Mouse (Mus musculus): Measurements from ENCODE around the gene Rfng. TPM values are rescaled to one million over a fixed set of nuclear protein-coding genes. Genes with fewer than 3 reads are reported as not detected.
"Not testable (repeated sequence)": the region's sequence is repeated elsewhere in the genome, so short reads cannot be mapped to it uniquely, and the experiment has no call there.

Rfng gene
- polyA plus RNA-seq, 1 experiment, result 69.0 TPM

- no peaks in the 10 kb centered on the region for H3K36me3 ChIP-seq (ENCODE audit: control insufficient read depth, insufficient read depth, low read length)
- H3K27ac ChIP-seq (ENCODE audit: insufficient read depth, low read depth, low read length), result no peak overlapping the region
- 92% methylated on average over 3 of the region's 3 CpGs for WGBS
- no peaks in the 10 kb centered on the region for H3K4me1 ChIP-seq (ENCODE audit: control insufficient read depth, insufficient read depth, low read length)
- no peaks in the 10 kb centered on the region for H3K27me3 ChIP-seq (replicated peaks; ENCODE audit: control insufficient read depth, insufficient read depth, low read length)
- TF ChIP-seq POLR2A (IDR thresholded peaks at IDR 0.05; ENCODE audit: low read depth, low read length) (no peak), CTCF (conservative IDR thresholded peaks at IDR 0.05; ENCODE audit: insufficient read depth, insufficient read length, low read depth, low read length) (no peak)
- no peak for DNase-seq
- no peak overlapping the region for H3K4me3 ChIP-seq (ENCODE audit: insufficient read depth, low read depth, low read length)
Observed at GRCm38 (mm10) chr11:120772749-120773148, 11.3 kb downstream of the Rfng start.

- H3K4me3 ChIP-seq (ENCODE audit: insufficient read depth, low read depth, low read length), result no peak overlapping the region
- H3K27me3 ChIP-seq (replicated peaks; ENCODE audit: control insufficient read depth, insufficient read depth, low read length), result no peaks in the 10 kb centered on the region
- no peak for TF ChIP-seq POLR2A (IDR thresholded peaks at IDR 0.05; ENCODE audit: low read depth, low read length)
- TF ChIP-seq CTCF (conservative IDR thresholded peaks at IDR 0.05; ENCODE audit: insufficient read depth, insufficient read length, low read depth, low read length), result no peak
- H3K27ac ChIP-seq (ENCODE audit: insufficient read depth, low read depth, low read length), result no peak overlapping the region
- no peak for DNase-seq
- no peaks in the 10 kb centered on the region for H3K4me1 ChIP-seq (ENCODE audit: control insufficient read depth, insufficient read depth, low read length)
- 68% methylated on average over 1 of the region's 1 CpGs for WGBS
- no peaks in the 10 kb centered on the region for H3K36me3 ChIP-seq (ENCODE audit: control insufficient read depth, insufficient read depth, low read length)
Observed at GRCm38 (mm10) chr11:120768206-120768605, 15.8 kb downstream of the Rfng start.

GRCm38 (mm10) chr11:120767023-120767422, 17.0 kb downstream of the Rfng start:
- H3K27me3 ChIP-seq (replicated peaks; ENCODE audit: control insufficient read depth, insufficient read depth, low read length); H3K27ac ChIP-seq (ENCODE audit: insufficient read depth, low read depth, low read length); H3K36me3 ChIP-seq (ENCODE audit: control insufficient read depth, insufficient read depth, low read length); H3K4me3 ChIP-seq (ENCODE audit: insufficient read depth, low read depth, low read length); H3K4me1 ChIP-seq (ENCODE audit: control insufficient read depth, insufficient read depth, low read length); DNase-seq: not testable (repeated sequence)
- WGBS, result 77% methylated on average over 5 of the region's 7 CpGs

- H3K27ac ChIP-seq (ENCODE audit: insufficient read depth, low read depth, low read length); H3K27me3 ChIP-seq (replicated peaks; ENCODE audit: control insufficient read depth, insufficient read depth, low read length); DNase-seq; H3K4me1 ChIP-seq (ENCODE audit: control insufficient read depth, insufficient read depth, low read length); H3K36me3 ChIP-seq (ENCODE audit: control insufficient read depth, insufficient read depth, low read length); H3K4me3 ChIP-seq (ENCODE audit: insufficient read depth, low read depth, low read length): not testable (repeated sequence)
- 47% methylated on average over 5 of the region's 23 CpGs for WGBS
Observed at GRCm38 (mm10) chr11:120763121-120763999, 20.6 kb downstream of the Rfng start.

- H3K4me1 ChIP-seq (ENCODE audit: control insufficient read depth, insufficient read depth, low read length); H3K27ac ChIP-seq (ENCODE audit: insufficient read depth, low read depth, low read length); H3K36me3 ChIP-seq (ENCODE audit: control insufficient read depth, insufficient read depth, low read length); H3K27me3 ChIP-seq (replicated peaks; ENCODE audit: control insufficient read depth, insufficient read depth, low read length); H3K4me3 ChIP-seq (ENCODE audit: insufficient read depth, low read depth, low read length); DNase-seq: not testable (repeated sequence)
- WGBS, result 21% methylated on average over 14 of the region's 14 CpGs
Observed at GRCm38 (mm10) chr11:120762672-120763041, 21.4 kb downstream of the Rfng start, which contains the start of gene Hmga1b. Gene Hmga1b, plus strand, starts transcription at chr11:120762794.

- H3K4me3 ChIP-seq (ENCODE audit: insufficient read depth, low read depth, low read length), result no peak overlapping the region
- DNase-seq, result no peak
- H3K27ac ChIP-seq (ENCODE audit: insufficient read depth, low read depth, low read length), result no peak overlapping the region
- H3K36me3 ChIP-seq (ENCODE audit: control insufficient read depth, insufficient read depth, low read length), result no peaks in the 10 kb centered on the region
- TF ChIP-seq POLR2A (IDR thresholded peaks at IDR 0.05; ENCODE audit: low read depth, low read length) (no peak), CTCF (conservative IDR thresholded peaks at IDR 0.05; ENCODE audit: insufficient read depth, insufficient read length, low read depth, low read length) (no peak)
- H3K27me3 ChIP-seq (replicated peaks; ENCODE audit: control insufficient read depth, insufficient read depth, low read length), result peaks cover 1% of the 10 kb centered on the region; the same call in 1 of the 2 replicates
- 64% methylated on average over 14 of the region's 14 CpGs for WGBS
- no peaks in the 10 kb centered on the region for H3K4me1 ChIP-seq (ENCODE audit: control insufficient read depth, insufficient read depth, low read length)
Observed at GRCm38 (mm10) chr11:120761811-120762671, 22.0 kb downstream of the Rfng start.

GRCm38 (mm10) chr11:120760236-120760635, 23.8 kb downstream of the Rfng start:
- WGBS, result 52% methylated on average over 9 of the region's 9 CpGs
- peak; percentile 41 for DNase-seq
- no peaks in the 10 kb centered on the region for H3K4me1 ChIP-seq (ENCODE audit: control insufficient read depth, insufficient read depth, low read length)
- H3K4me3 ChIP-seq (ENCODE audit: insufficient read depth, low read depth, low read length), result no peak overlapping the region
- H3K36me3 ChIP-seq (ENCODE audit: control insufficient read depth, insufficient read depth, low read length), result no peaks in the 10 kb centered on the region
- TF ChIP-seq CTCF (conservative IDR thresholded peaks at IDR 0.05; ENCODE audit: insufficient read depth, insufficient read length, low read depth, low read length), result no peak
- TF ChIP-seq POLR2A (IDR thresholded peaks at IDR 0.05; ENCODE audit: low read depth, low read length), result no peak
- H3K27me3 ChIP-seq (replicated peaks; ENCODE audit: control insufficient read depth, insufficient read depth, low read length), result peaks cover 1% of the 10 kb centered on the region; the same call in 1 of the 2 replicates
- no peak overlapping the region for H3K27ac ChIP-seq (ENCODE audit: insufficient read depth, low read depth, low read length)
